Mouse (Mus musculus) ES-Bruce4 (cell line): ENCODE data around the gene Wdsub1. TPM values are rescaled to one million over a fixed set of nuclear protein-coding genes. Genes with fewer than 3 reads are reported as not detected.

ENCODE experiments used
- H3K27ac ChIP-seq: 2 replicates; pipeline ENCODE4 v1.5.1; 2012; ENCODE audit warnings: low read length, inconsistent platforms; ENCODE audit not compliant: insufficient read depth
- H3K27me3 ChIP-seq: 2 replicates; pipeline ENCODE4 v1.6.1; 2012; ENCODE audit warnings: mild to moderate bottlenecking, low read length, inconsistent platforms; ENCODE audit not compliant: control insufficient read depth, poor library complexity, insufficient read depth, severe bottlenecking
- H3K36me3 ChIP-seq: 2 replicates; pipeline ENCODE4 v1.6.1; 2012; ENCODE audit warnings: inconsistent platforms, mild to moderate bottlenecking, low read length, moderate library complexity; ENCODE audit not compliant: control insufficient read depth, poor library complexity, insufficient read depth, severe bottlenecking
- H3K4me1 ChIP-seq: one replicate; pipeline ENCODE4 v1.8.1; 2011; ENCODE audit warnings: low read length; ENCODE audit not compliant: control insufficient read depth, insufficient read depth
- H3K4me3 ChIP-seq: 2 replicates; pipeline ENCODE4 v1.5.1; 2011; ENCODE audit warnings: low read depth, mild to moderate bottlenecking, low read length
- H3K9ac ChIP-seq: 2 replicates; pipeline ENCODE4 v1.6.1; 2012; ENCODE audit warnings: low read depth, mild to moderate bottlenecking, inconsistent platforms; ENCODE audit not compliant: poor library complexity, severe bottlenecking
- H3K9me3 ChIP-seq: replicated peaks from 2 replicates; pipeline ENCODE4 v1.6.1; 2012; ENCODE audit warnings: mild to moderate bottlenecking, low read length, inconsistent platforms; ENCODE audit not compliant: control insufficient read depth, poor library complexity, insufficient read depth, severe bottlenecking
- CTCF ChIP-seq: IDR thresholded peaks from one replicate; pipeline ENCODE4 v1.8.1; 2011; ENCODE audit warnings: low read depth, low read length
- EP300 ChIP-seq: IDR thresholded peaks from 2 replicates; pipeline ENCODE4 v1.6.1; 2011; ENCODE audit warnings: low read depth, low read length; ENCODE audit not compliant: insufficient read depth
- POLR2A ChIP-seq: IDR thresholded peaks from one replicate; pipeline ENCODE4 v1.8.1; 2011; ENCODE audit warnings: low read length; ENCODE audit not compliant: insufficient read depth
- polyA plus RNA-seq: library from polyadenylated mRNA; stranded (reverse); fragments of >200 nt; gene quantifications from 2 replicates; pipeline ENCODE4 v1.2.4, GENCODE M21; 2011; ENCODE audit warnings: low read depth; ENCODE audit not compliant: missing spikeins, insufficient read depth, insufficient read length

Gene Wdsub1
- polyA plus RNA-seq, 1 experiment, result 23.5 TPM

DNA sequence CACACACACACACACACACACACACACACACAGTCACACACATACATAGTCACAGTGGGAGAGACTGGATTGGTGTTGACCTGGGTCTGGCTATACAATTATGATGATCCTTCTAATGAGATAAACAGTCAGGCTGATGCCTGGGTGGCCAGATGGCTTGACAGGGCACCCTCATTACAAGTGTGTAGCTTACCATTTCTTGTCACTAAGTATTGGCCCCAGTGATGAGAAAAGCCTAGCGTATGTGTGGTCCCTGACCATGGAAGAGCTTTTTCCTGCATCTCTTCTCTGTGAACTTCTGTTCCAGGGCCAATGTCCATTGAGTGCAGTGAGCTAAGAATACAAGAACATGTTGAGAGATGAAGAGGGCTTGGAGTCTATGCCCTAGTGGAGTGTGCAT is 69.8 kb downstream of the Wdsub1 start:
- no peak overlapping the region for H3K27ac ChIP-seq
- H3K9ac ChIP-seq, result no peak overlapping the region
- peaks cover 5% of the 10 kb centered on the region for H3K36me3 ChIP-seq
- H3K4me1 ChIP-seq, result no peaks in the 10 kb centered on the region
- TF ChIP-seq POLR2A, result no peak
- no peak for TF ChIP-seq CTCF
- no peak for TF ChIP-seq EP300
- no peaks in the 10 kb centered on the region for H3K9me3 ChIP-seq
- no peaks in the 10 kb centered on the region for H3K27me3 ChIP-seq
- H3K4me3 ChIP-seq, result no peak overlapping the region

DNA sequence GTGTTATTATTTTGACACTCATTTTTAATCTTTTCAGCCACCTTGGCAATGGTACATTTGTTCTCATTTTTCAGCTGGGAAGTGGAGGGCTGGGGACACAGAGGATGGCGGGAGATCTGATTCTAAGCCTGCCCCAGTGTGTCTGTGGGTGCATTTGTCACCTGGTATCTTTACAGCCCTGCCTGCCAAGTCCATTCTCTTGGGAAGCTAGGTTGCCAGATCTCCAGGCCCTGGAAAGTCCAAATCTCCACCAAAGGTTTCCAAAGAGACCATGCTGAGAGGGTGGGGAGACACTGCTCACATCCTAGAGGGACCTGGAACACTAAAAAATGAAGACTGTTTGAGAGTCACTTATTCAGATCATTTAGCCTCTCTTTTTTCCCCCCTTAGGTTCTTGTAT is 71.1 kb downstream of the Wdsub1 start:
- Histone ChIP-seq H3K9ac (no peak overlapping the region), H3K36me3 (peaks cover 10% of the 10 kb centered on the region), H3K27ac (no peak overlapping the region), H3K27me3 (no peaks in the 10 kb centered on the region), H3K4me3 (no peak overlapping the region), H3K9me3 (no peaks in the 10 kb centered on the region), H3K4me1 (no peaks in the 10 kb centered on the region)
- TF ChIP-seq EP300, result no peak
- TF ChIP-seq CTCF, result no peak
- no peak for TF ChIP-seq POLR2A

DNA sequence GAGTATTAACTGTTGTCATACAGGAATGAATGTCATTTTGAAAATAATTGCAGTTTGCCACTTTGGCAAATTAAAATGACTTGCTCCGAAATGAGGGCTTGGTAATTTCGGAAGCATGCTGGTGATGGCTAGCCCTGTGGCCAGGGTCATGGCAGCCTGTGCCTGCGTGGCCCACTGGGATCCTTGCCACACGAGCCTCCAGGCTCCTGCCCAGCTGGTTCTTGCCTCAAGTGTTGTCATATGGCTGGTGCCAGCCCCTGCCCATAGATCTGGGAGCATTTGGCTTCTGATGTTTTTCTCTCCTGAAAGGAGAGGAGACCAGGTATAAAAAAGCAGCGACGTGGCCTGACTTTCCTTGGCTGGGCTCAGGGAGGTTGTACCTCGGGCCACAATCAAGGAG is 72.4 kb downstream of the Wdsub1 start:
- Histone ChIP-seq H3K9ac (no peak overlapping the region), H3K4me3 (no peak overlapping the region), H3K4me1 (no peaks in the 10 kb centered on the region), H3K9me3 (no peaks in the 10 kb centered on the region), H3K36me3 (peaks cover 11% of the 10 kb centered on the region), H3K27me3 (no peaks in the 10 kb centered on the region), H3K27ac (no peak overlapping the region)
- no peak for TF ChIP-seq EP300
- TF ChIP-seq CTCF, result no peak
- no peak for TF ChIP-seq POLR2A

DNA sequence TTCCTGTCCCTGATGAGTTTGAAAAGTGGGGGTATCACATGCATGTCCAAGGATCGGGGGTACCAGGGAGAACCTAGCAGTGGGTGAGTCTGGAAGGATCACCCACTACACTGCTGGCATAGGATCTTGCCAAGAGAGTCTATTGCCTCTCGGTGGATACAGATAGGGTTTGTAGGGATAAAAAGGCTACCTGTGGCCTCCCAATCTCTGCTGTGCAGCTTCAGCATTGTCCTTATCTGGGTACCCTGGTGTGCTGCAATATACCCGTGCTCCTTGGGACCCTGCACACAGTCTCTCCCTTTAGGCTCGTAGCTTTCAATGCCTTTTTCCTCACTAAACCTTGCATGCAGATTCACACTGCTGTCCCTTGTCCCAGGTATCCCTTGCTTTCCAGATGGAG is 73.8 kb downstream of the Wdsub1 start:
- Histone ChIP-seq H3K9ac (no peak overlapping the region), H3K4me3 (no peak overlapping the region), H3K36me3 (peaks cover 11% of the 10 kb centered on the region), H3K27me3 (no peaks in the 10 kb centered on the region), H3K4me1 (no peaks in the 10 kb centered on the region), H3K9me3 (no peaks in the 10 kb centered on the region), H3K27ac (no peak overlapping the region)
- TF ChIP-seq POLR2A (no peak), CTCF (no peak), EP300 (no peak)

DNA sequence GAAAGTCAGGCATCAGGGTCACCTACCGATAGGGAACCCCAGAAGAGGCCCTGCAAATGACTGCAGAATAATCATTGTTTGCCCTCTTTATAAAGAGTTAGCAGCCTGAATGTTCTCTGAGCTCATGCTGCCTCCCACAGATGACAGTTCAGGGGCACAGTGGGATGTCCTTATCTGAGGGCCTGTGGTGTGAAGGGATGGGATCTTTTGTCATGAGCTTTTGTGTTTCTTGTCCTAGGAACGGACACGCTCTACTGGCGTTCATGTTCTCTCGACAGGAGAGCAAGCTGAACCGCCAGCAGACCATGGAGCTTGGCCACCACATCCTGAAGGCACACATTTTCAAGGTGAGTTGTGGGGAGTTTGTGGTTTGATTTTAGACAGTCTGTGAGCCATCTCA is 76.4 kb downstream of the Wdsub1 start:
- Histone ChIP-seq H3K4me3 (no peak overlapping the region), H3K9me3 (no peaks in the 10 kb centered on the region), H3K27me3 (no peaks in the 10 kb centered on the region), H3K27ac (no peak overlapping the region), H3K4me1 (no peaks in the 10 kb centered on the region), H3K9ac (no peak overlapping the region), H3K36me3 (peaks cover 19% of the 10 kb centered on the region)
- no peak for TF ChIP-seq CTCF
- TF ChIP-seq EP300, result no peak
- no peak for TF ChIP-seq POLR2A

DNA sequence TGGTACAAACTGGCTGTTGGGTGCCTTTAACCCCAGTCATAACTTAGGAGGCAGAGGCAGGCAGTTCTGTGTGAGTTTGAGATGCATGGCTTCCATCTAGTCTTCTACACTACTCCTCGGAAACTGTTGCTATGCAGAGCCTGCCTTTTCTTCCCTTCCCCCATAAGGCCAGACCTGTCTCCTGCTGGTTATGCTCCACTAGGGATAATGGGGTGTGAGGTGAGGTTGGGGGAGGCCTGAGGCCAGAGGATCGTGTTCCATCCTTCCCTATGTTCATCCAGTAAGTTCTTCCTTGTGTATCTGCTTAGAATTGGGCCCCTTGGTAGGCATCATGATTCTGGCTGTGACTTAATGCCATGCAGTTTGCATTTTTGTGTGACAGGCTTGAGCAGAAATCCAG is 76.8 kb downstream of the Wdsub1 start:
- Histone ChIP-seq H3K27ac (no peak overlapping the region), H3K9ac (no peak overlapping the region), H3K9me3 (no peaks in the 10 kb centered on the region), H3K27me3 (no peaks in the 10 kb centered on the region), H3K4me1 (no peaks in the 10 kb centered on the region), H3K4me3 (no peak overlapping the region), H3K36me3 (peaks cover 19% of the 10 kb centered on the region)
- no peak for TF ChIP-seq POLR2A
- TF ChIP-seq EP300, result no peak
- TF ChIP-seq CTCF, result no peak
